Mouse (Mus musculus) macrophage (primary cell): ENCODE measurements around the gene Fam122c. TPM values are rescaled to one million over a fixed set of nuclear protein-coding genes. Genes with fewer than 3 reads are reported as not detected.

Experiments used
- H3K27ac ChIP-seq: fragments of 350-480 bp; formaldehyde crosslinking; 2 replicates; pipeline ENCODE4 v1.9.0; 2021
- H3K36me3 ChIP-seq: fragments of 350-480 bp; formaldehyde crosslinking; 2 replicates; pipeline ENCODE4 v1.9.0; 2021; ENCODE audit errors: inconsistent target
- H3K4me3 ChIP-seq: fragments of 350-480 bp; formaldehyde crosslinking; 2 replicates; pipeline ENCODE4 v1.9.0; 2021; ENCODE audit errors: inconsistent target
- H3K79me2 ChIP-seq: fragments of 350-480 bp; formaldehyde crosslinking; 2 replicates; pipeline ENCODE4 v1.9.0; 2021; ENCODE audit errors: inconsistent target
- WGBS: methylation state at CpG from one replicate; pipeline ENCODE4 v1.1.7; 2026; ENCODE audit warnings: inconsistent platforms; ENCODE audit not compliant: missing documents; 5-methylcytosine and 5-hydroxymethylcytosine counted together
- polyA plus RNA-seq: library from polyadenylated mRNA; stranded (reverse); fragments of 250-400 nt; gene quantifications from 3 replicates; pipeline ENCODE4 v1.2.4, GENCODE M21; 2018; ENCODE audit warnings: inconsistent platforms

Gene Fam122c
- polyA plus RNA-seq, 1 experiment from 2014 or later, result not detected

GRCm38 (mm10) chrX:53321111-53321510 lies 47.9 kb downstream of the Fam122c start:
- H3K79me2 ChIP-seq, result no peaks in the 10 kb centered on the region
- no peak overlapping the region for H3K4me3 ChIP-seq
- no peaks in the 10 kb centered on the region for H3K36me3 ChIP-seq
- H3K27ac ChIP-seq, result no peak overlapping the region
- WGBS, result 74% methylated on average over 4 of the region's 4 CpGs

DNA sequence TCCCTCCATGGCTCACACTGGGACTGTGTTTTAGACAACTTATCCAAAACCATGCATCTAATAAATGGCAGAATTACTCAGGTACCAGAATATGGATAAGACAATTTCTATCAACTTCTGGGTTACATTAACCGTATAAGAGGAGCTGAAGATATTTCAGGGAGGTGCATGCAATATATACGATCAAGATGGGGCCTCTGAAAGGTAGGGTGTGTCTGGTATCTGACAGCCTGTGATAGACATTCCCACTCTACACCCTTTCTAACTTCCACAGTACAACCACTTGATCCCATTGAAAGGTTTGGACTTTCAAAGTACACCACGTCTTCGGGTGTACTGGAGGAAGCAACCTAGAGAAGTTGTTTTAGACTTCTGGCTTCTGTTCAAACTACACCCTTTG lies 57.2 kb downstream of the Fam122c start:
- Histone ChIP-seq H3K27ac (no peak overlapping the region), H3K36me3 (no peaks in the 10 kb centered on the region), H3K79me2 (no peaks in the 10 kb centered on the region), H3K4me3 (no peak overlapping the region)
- WGBS, result 90% methylated on average over 4 of the region's 4 CpGs

- H3K27ac ChIP-seq, result no peak overlapping the region
- H3K36me3 ChIP-seq, result no peaks in the 10 kb centered on the region
- no peaks in the 10 kb centered on the region for H3K79me2 ChIP-seq
- H3K4me3 ChIP-seq, result no peak overlapping the region
Observed at GRCm38 (mm10) chrX:53337355-53337754, 64.1 kb downstream of the Fam122c start.

DNA sequence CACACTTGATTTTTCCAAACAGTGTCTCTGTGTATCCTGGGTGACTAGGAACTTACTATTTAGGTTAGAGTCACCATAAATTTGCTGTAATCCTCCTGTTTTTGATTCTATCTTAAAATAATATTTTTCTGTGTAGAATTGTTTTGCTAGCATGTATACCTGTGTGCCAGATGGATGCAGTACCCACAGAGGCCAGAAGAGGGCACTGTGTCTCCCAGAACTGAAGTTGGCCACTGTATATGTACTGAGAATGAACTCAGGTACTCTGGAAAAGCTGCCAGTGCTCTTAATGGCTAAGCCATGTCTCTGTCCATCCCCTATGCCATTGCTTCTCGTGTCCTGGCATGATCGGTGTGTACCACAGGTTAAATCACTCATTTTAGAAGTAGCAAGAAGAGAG lies 68.3 kb downstream of the Fam122c start:
- H3K36me3 ChIP-seq, result no peaks in the 10 kb centered on the region
- H3K79me2 ChIP-seq, result no peaks in the 10 kb centered on the region
- 67% methylated on average over 2 of the region's 2 CpGs for WGBS
- H3K27ac ChIP-seq, result no peak overlapping the region
- no peak overlapping the region for H3K4me3 ChIP-seq

DNA sequence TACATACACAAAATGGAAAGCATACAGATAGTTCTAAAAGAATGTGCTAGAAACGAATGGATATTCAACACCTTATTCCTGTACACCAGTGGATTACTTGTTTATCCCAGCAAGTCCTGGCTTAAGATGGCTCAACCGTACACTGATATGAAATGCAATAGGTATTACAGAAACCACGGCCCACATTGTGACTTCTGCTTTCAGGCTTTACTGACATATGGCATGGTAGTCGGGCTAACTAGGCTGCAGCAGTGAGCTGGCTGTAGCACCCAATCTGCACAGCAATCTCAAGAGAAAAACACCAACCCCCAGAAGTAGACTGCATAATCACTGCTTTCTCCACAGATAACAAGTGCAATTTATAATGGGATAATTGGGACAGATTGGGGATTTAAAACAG lies 75.2 kb downstream of the Fam122c start:
- no peaks in the 10 kb centered on the region; the same call in 1 of the 2 replicates for H3K36me3 ChIP-seq
- no peak overlapping the region for H3K27ac ChIP-seq
- no peaks in the 10 kb centered on the region for H3K79me2 ChIP-seq
- 57% methylated on average over 4 of the region's 4 CpGs for WGBS
- no peak overlapping the region for H3K4me3 ChIP-seq

DNA sequence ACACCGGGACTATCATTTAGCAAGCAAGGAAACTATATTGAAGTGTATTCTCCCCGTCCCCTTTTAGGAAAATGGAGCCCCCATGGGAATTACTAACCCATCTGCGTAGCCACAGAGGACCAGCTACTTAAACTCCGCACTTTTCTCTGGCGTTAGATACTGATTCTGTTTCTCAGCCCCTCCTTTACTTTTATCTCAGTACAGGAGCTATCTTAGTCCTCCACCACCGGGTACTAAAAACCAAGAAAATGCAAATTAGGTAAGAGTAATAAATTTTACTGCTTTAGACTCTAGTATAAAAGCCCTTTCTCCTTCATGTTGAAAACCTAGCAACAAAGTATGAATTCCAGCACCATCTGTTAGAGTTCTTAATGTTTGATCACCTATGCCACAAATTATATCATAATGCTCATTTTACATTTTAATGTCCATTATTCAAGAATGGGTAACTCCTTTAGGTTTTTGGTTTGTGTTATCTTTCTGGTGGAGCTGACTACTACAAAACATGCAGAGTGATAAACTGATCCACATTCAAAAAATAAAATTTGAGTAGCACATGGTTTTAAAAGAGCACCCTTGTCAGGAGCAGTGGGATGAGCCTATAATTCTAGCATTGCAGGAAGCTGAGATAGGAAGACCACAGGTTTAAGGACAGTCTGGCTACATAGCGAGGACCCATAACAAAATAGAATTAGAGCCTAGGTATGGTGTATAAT lies 91.6 kb downstream of the Fam122c start:
- 92% methylated on average over 7 of the region's 7 CpGs for WGBS
- no peak overlapping the region for H3K27ac ChIP-seq
- no peaks in the 10 kb centered on the region for H3K36me3 ChIP-seq
- peaks cover 53% of the 10 kb centered on the region; the same call in 1 of the 2 replicates for H3K79me2 ChIP-seq
- H3K4me3 ChIP-seq, result no peak overlapping the region

GRCm38 (mm10) chrX:53369534-53370365 lies 96.5 kb downstream of the Fam122c start:
- H3K36me3 ChIP-seq, result no peaks in the 10 kb centered on the region
- peak overlapping the region; percentile 70 for H3K4me3 ChIP-seq
- peaks cover 41% of the 10 kb centered on the region; the same call in 1 of the 2 replicates for H3K79me2 ChIP-seq
- WGBS, result 19% methylated on average over 22 of the region's 25 CpGs
- peak overlapping the region; percentile 29 for H3K27ac ChIP-seq

- H3K27ac ChIP-seq, result peak within 1 kb of the TSS; percentile 29
- WGBS, result 28% methylated on average over 9 of the region's 15 CpGs
- peaks cover 35% of the 10 kb centered on the region; the same call in 1 of the 2 replicates for H3K79me2 ChIP-seq
- H3K36me3 ChIP-seq, result no peaks in the 10 kb centered on the region
- peak within 1 kb of the TSS; percentile 70 for H3K4me3 ChIP-seq
Observed at GRCm38 (mm10) chrX:53370366-53370740, 97.1 kb downstream of the Fam122c start, which contains the start of gene Mospd1. TSS of gene Mospd1 (minus strand) at chrX:53370502.

Other genes starting within 250 kb of the Fam122c start
- not detected in 3 replicates for gene Plac1, start 33.3 kb upstream of the Fam122c start, polyA plus RNA-seq
- gene Fam122b, start 3.6 kb upstream of the Fam122c start, polyA plus RNA-seq, result 3.9 to 7.6 TPM (median 7.3 TPM) in 3 replicates
- 13.4 to 22.1 TPM (median 21.4 TPM) in 3 replicates for gene Mospd1, start 97.1 kb downstream of the Fam122c start, polyA plus RNA-seq
- gene Etd, start 161.5 kb downstream of the Fam122c start, polyA plus RNA-seq, result not detected in 3 replicates